ENCODE assay signal across 21 mouse cellular contexts in the genomic region with DNA sequence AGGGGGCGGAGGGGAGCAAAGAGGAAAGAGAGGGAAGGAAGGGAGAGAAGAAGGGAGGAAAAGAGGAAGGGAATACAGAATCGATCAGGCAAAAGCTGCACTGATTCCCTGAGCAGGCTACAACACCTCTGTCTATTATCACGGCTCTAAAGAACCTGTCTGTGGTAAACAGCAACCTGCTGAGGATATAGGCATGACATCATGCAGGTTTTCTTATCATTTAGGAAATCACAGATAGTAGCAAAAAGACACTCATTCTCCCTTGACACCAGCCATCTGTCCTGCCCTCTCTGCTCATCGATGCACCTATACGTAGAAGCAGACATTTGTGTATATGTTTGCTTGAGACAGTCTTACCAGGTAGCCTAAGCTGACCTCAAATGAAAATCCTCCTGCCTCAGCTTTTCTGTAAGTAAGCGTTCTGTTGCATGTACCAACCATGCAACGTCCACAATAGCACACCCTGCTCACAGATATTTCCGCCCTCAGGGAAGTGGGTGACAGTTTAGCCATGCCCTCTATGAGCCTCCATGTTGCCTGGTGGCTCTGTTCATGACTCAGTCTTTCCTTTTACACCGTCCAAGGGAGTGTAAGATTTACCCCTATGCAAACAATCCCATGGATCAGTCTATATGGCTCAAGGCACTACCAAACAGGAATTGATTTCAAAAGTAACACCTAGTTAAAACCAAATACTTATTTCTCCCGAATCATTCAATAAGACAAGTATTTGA. TPM values are rescaled to one million over a fixed set of nuclear protein-coding genes. Genes with fewer than 3 reads are reported as not detected.
DNase-seq lines count a peak whose midpoint lies in the region; ATAC-seq and TF ChIP-seq lines count a peak whose summit lies in the region.
"Had no signal": no experiment of that assay in that cellular context is flagged by ENCODE, and none has a peak within 500 bp of the region (broad histone marks: within the 10 kb centered on the region; RNA-seq: fewer than 3 reads in every experiment).

No protein-coding gene starts in this region.

- WGBS in neural tube, embryonic 13.5 days, result 87% methylated on average over 10 of the region's 10 CpGs
- WGBS in neural tube, embryonic 15.5 days, result 85% methylated on average over 10 of the region's 10 CpGs
- WGBS in large intestine, adult 2 months, result 50% methylated on average over 10 of the region's 10 CpGs

- 0 out of 2 replicates have a peak overlapping the region, but pooled peaks have one; percentile 13 for H3K9ac ChIP-seq in neural tube, embryonic 13.5 days
- no peak overlapping the region for H3K9ac ChIP-seq in neural tube, embryonic 15.5 days (replicated peaks)
- H3K9ac ChIP-seq in CH12.LX (ENCODE audit: insufficient read depth, low read depth), result no peak overlapping the region
- H3K9ac ChIP-seq: hindbrain, embryonic 14.5 days; kidney, embryonic 15.5 days; limb, embryonic 15.5 days; midbrain, embryonic 12.5 days had no signal

- in situ Hi-C loops in CH12.LX (cut with MboI; ENCODE audit: low pct_ligation_motif_present, low pct_unique_long_range_greater_than_20kb, low sequenced_read_pairs), result no loop called here

- no peaks in the 10 kb centered on the region for H3K27me3 ChIP-seq in neural tube, embryonic 13.5 days
- H3K27me3 ChIP-seq in neural tube, embryonic 15.5 days (replicated peaks), result no peaks in the 10 kb centered on the region
- no peaks in the 10 kb centered on the region for H3K27me3 ChIP-seq in CH12.LX (replicated peaks)
- H3K27me3 ChIP-seq: kidney, embryonic 15.5 days; limb, embryonic 15.5 days; midbrain, embryonic 12.5 days had no signal

- peak; percentile 40 for DNase-seq in CH12.LX (ENCODE audit: extremely low read depth)
- DNase-seq in large intestine, adult 2 months (ENCODE audit: low read depth, low spot score), result peak; percentile 21
- DNase-seq in T-cell, adult 2 months (ENCODE audit: low spot score), result no peak
- no peak for DNase-seq in cerebellum, postnatal 10 days
- no peak for DNase-seq in heart, adult 9 months (ENCODE audit: low spot score in 2 of 2)
- DNase-seq: adrenal gland, postnatal 25 days; cerebellum, adult 9-11 months; kidney, postnatal 36 days; left cerebral cortex, postnatal 4 days; lung, adult 18-20 months; retina, postnatal 1 day; right cerebral cortex, postnatal 25 days; thymus, postnatal 25 days had no signal

- TF ChIP-seq POLR2A in CH12.LX (IDR thresholded peaks at IDR 0.05; ENCODE audit: low read depth, low read length), result no peak

- no peak for TF ChIP-seq CTCF in CH12.LX (conservative IDR thresholded peaks at IDR 0.05 in 1 of 2, IDR thresholded peaks at IDR 0.05 in 1 of 2; ENCODE audit: low read depth in 2 of 2, low read length in 2 of 2)

- H3K4me1 ChIP-seq in neural tube, embryonic 13.5 days (replicated peaks), result peaks cover 4% of the 10 kb centered on the region; the same call in 1 of the 2 replicates
- peaks cover 6% of the 10 kb centered on the region; the same call in 1 of the 2 replicates for H3K4me1 ChIP-seq in neural tube, embryonic 15.5 days
- peaks cover 11 to 13% of the 10 kb centered on the region in 2 experiments for H3K4me1 ChIP-seq in CH12.LX (ENCODE audit: control insufficient read depth in 1 of 2, insufficient read depth in 2 of 2)
- H3K4me1 ChIP-seq: midbrain, embryonic 12.5 days had no signal

- ATAC-seq in neural tube, embryonic 13.5 days (ENCODE audit: low read depth), result no peak
- ATAC-seq in neural tube, embryonic 15.5 days (ENCODE audit: low FRiP score), result no peak
- ATAC-seq: intestine, embryonic 16.5 days had no signal

- TF ChIP-seq RAD21 in CH12.LX (IDR thresholded peaks at IDR 0.05; ENCODE audit: low read depth, low read length), result no peak

- no peak overlapping the region for H3K4me2 ChIP-seq in neural tube, embryonic 13.5 days
- no peak overlapping the region for H3K4me2 ChIP-seq in neural tube, embryonic 15.5 days
- no peak overlapping the region for H3K4me2 ChIP-seq in CH12.LX (ENCODE audit: insufficient read depth, low read depth, poor library complexity, severe bottlenecking)
- H3K4me2 ChIP-seq: hindbrain, embryonic 14.5 days; kidney, embryonic 15.5 days; limb, embryonic 15.5 days; midbrain, embryonic 12.5 days had no signal

- H3K4me3 ChIP-seq in neural tube, embryonic 13.5 days, result no peak overlapping the region
- H3K4me3 ChIP-seq in neural tube, embryonic 15.5 days (replicated peaks), result no peak overlapping the region
- H3K4me3 ChIP-seq in CH12.LX (replicated peaks in 1 of 3; ENCODE audit: low read depth in 2 of 3, low read length in 2 of 3, poor library complexity in 1 of 3), result no peak overlapping the region
- H3K4me3 ChIP-seq: kidney, embryonic 15.5 days; limb, embryonic 15.5 days; midbrain, embryonic 12.5 days had no signal

- H3K27ac ChIP-seq in neural tube, embryonic 13.5 days (replicated peaks), result no peak overlapping the region
- H3K27ac ChIP-seq in neural tube, embryonic 15.5 days (replicated peaks), result no peak overlapping the region
- no peak overlapping the region for H3K27ac ChIP-seq in CH12.LX (ENCODE audit: insufficient read depth, low read depth)
- H3K27ac ChIP-seq: hindbrain, embryonic 14.5 days; kidney, embryonic 15.5 days; limb, embryonic 15.5 days; midbrain, embryonic 12.5 days had no signal

- H3K9me3 ChIP-seq in neural tube, embryonic 13.5 days, result no peaks in the 10 kb centered on the region
- no peaks in the 10 kb centered on the region for H3K9me3 ChIP-seq in neural tube, embryonic 15.5 days (replicated peaks)
- H3K9me3 ChIP-seq in CH12.LX (replicated peaks; ENCODE audit: low read length), result no peaks in the 10 kb centered on the region
- H3K9me3 ChIP-seq: heart, embryonic 10.5 days; kidney, embryonic 15.5 days; limb, embryonic 15.5 days; midbrain, embryonic 12.5 days had no signal

- H3K79me2 ChIP-seq in CH12.LX (replicated peaks; ENCODE audit: control insufficient read depth, extremely low read depth, insufficient read depth, poor library complexity, severe bottlenecking), result no peaks in the 10 kb centered on the region

- peaks cover 2% of the 10 kb centered on the region; the same call in 1 of the 2 replicates for H3K36me3 ChIP-seq in neural tube, embryonic 13.5 days
- no peaks in the 10 kb centered on the region for H3K36me3 ChIP-seq in neural tube, embryonic 15.5 days
- peaks cover 0 to 2% of the 10 kb centered on the region in 2 experiments for H3K36me3 ChIP-seq in CH12.LX (replicated peaks in 1 of 2; ENCODE audit: control insufficient read depth in 1 of 2, insufficient read depth in 1 of 2, low read length in 1 of 2)
- H3K36me3 ChIP-seq: kidney, embryonic 15.5 days; midbrain, embryonic 12.5 days had no signal

- TF ChIP-seq EP300 in CH12.LX (IDR thresholded peaks at IDR 0.05; ENCODE audit: low read length), result no peak

- dilution Hi-C loops in CH12.LX (cut with MboI; ENCODE audit: extremely low pct_ligation_motif_present, extremely low pct_unique_long_range_greater_than_20kb, low sequenced_read_pairs), result no loop called here

TF ChIP-seq in CH12.LX, 34 proteins besides CTCF, POLR2A, EP300 and RAD21:
- TF ChIP-seq JUN (IDR thresholded peaks at IDR 0.05; ENCODE audit: insufficient read depth, low read depth, low read length) (peak; percentile 59; the same call in 1 of the 2 replicates), ZNF384 (IDR thresholded peaks at IDR 0.05; ENCODE audit: low read depth, low read length) (no peak), MXI1 (IDR thresholded peaks at IDR 0.05; ENCODE audit: low read depth, low read length) (no peak), JUND (conservative IDR thresholded peaks at IDR 0.05; ENCODE audit: low read depth, low read length) (peak; percentile 74)

RNA-seq across cellular contexts. Expression of gene Tex2, which starts 25.3 kb away (rescaled TPM):
- 24.0 and 27.3 TPM in 2 replicates for polyA plus RNA-seq in neural tube, embryonic 13.5 days (2015; fragmentation: Nextera tagmentation; extraction: Ambion mirVana)
- 31.6 and 35.1 TPM in 2 replicates for polyA plus RNA-seq in neural tube, embryonic 15.5 days (2015; fragmentation: Nextera tagmentation; extraction: Ambion mirVana)
- total RNA-seq in CH12.LX (2012; rRNA removed), result 5.0 and 6.2 TPM in 2 replicates
- 3.9 and 4.5 TPM in 2 replicates for total RNA-seq in CH12.LX (2014; rRNA removed)
- 3.9 and 4.0 TPM in 2 replicates for polyA plus RNA-seq in CH12.LX (2012; ENCODE audit: insufficient read length, low read depth)
- polyA plus RNA-seq in large intestine, adult 2 months (2012; rRNA removed), result 12.3 and 18.7 TPM in 2 replicates

Comparison
In these comparisons a context has a peak if more than half of its experiments do, and no peak if none do; other contexts are left out.
1. DNase-seq: peak in CH12.LX (single experiment) and large intestine, adult 2 months (single experiment); none in T-cell, adult 2 months (single experiment), cerebellum, postnatal 10 days (0 of 2) and heart, adult 9 months (0 of 2).